Mouse (Mus musculus): ENCODE results near the gene Slc38a4. TPM values are rescaled to one million over a fixed set of nuclear protein-coding genes. Genes with fewer than 3 reads are reported as not detected.

Gene Slc38a4
- polyA plus RNA-seq, 1 experiment = 0.04 TPM

DNA sequence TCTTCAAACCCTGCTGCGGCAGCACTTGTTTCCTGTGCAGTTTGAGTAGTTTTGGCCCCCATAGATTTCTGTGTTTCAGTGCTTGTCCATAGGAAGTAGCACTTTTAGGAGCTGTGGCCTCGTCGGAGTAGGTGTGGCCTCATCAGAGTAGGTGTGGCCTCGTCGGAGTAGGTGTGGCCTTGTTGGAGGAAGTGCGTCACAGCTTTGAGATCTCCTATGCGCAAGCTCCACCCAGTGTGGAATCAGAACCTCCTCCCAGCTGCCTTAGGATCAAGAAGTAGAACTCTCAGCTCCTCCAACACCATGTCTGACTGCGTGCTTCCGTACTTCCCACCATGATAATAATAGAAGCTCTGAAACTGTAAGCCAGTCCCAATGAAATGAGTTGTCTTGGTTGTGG lies 83.8 kb downstream of the Slc38a4 start:
- Histone ChIP-seq H3K36me3 (ENCODE audit: control insufficient read depth, insufficient read depth) (no peaks in the 10 kb centered on the region), H3ac (ENCODE audit: control insufficient read depth, insufficient read length) (no peak overlapping the region), H3K79me2 (ENCODE audit: control insufficient read depth, insufficient read depth) (no peaks in the 10 kb centered on the region), H3K4me2 (ENCODE audit: low read depth) (no peak overlapping the region), H3K4me3 (no peak overlapping the region), H3K27me3 (ENCODE audit: control insufficient read depth, insufficient read depth, insufficient read length) (no peaks in the 10 kb centered on the region)
- TF ChIP-seq POLR2AphosphoS2 (IDR thresholded peaks at IDR 0.05; ENCODE audit: insufficient read length, low read depth) (no peak), TCF3 (IDR thresholded peaks at IDR 0.05; ENCODE audit: insufficient read length, low read depth) (no peak), POLR2A (IDR thresholded peaks at IDR 0.05; ENCODE audit: insufficient read length, low read depth) (no peak), MAX (IDR thresholded peaks at IDR 0.05; ENCODE audit: low read depth) (no peak), REST (IDR thresholded peaks at IDR 0.05; ENCODE audit: insufficient read depth, insufficient read length) (no peak), MYOD1 (IDR thresholded peaks at IDR 0.05; ENCODE audit: control insufficient read depth in 1 of 3, insufficient read length in 2 of 3, low read depth in 2 of 3) (no peak), SRF (IDR thresholded peaks at IDR 0.05; ENCODE audit: control insufficient read depth, insufficient read length, low read depth) (no peak), CEBPB (IDR thresholded peaks at IDR 0.05; ENCODE audit: insufficient read depth, poor library complexity, severe bottlenecking) (no peak)

DNA sequence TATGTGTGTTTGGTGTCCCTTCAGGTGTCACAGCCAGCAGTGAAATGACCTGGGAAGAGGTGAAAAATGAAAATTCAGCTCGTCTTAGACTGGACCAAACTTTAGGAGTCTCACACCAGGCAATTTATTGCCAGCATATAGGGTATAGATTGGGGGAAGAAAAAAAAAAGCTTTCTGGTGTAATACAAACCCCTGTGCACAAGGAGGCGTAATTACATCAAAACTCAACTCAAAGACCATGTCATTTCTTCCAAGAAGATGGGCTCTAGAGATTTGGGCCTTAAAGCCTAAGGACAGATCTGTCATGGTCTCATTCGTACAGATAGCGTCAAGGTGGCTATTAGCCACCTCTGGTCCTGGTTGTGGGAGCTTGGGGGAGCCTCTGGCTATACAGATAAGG lies 86.0 kb downstream of the Slc38a4 start:
- Histone ChIP-seq H3K4me3 (no peak overlapping the region), H3K36me3 (ENCODE audit: control insufficient read depth, insufficient read depth) (no peaks in the 10 kb centered on the region), H3ac (ENCODE audit: control insufficient read depth, insufficient read length) (no peak overlapping the region), H3K27me3 (ENCODE audit: control insufficient read depth, insufficient read depth, insufficient read length) (no peaks in the 10 kb centered on the region), H3K79me2 (ENCODE audit: control insufficient read depth, insufficient read depth) (no peaks in the 10 kb centered on the region), H3K4me2 (ENCODE audit: low read depth) (no peak overlapping the region)
- TF ChIP-seq POLR2AphosphoS2 (IDR thresholded peaks at IDR 0.05; ENCODE audit: insufficient read length, low read depth) = no peak
- no peak for TF ChIP-seq TCF12 (IDR thresholded peaks at IDR 0.05; ENCODE audit: insufficient read depth, poor library complexity, severe bottlenecking)
- no peak for TF ChIP-seq CEBPB (IDR thresholded peaks at IDR 0.05; ENCODE audit: insufficient read depth, poor library complexity, severe bottlenecking)
- no peak for TF ChIP-seq TCF3 (IDR thresholded peaks at IDR 0.05; ENCODE audit: insufficient read length, low read depth)
- no peak for TF ChIP-seq MAX (IDR thresholded peaks at IDR 0.05; ENCODE audit: low read depth)
- TF ChIP-seq USF1 (IDR thresholded peaks at IDR 0.05; ENCODE audit: low read depth) = no peak
- TF ChIP-seq SRF (IDR thresholded peaks at IDR 0.05; ENCODE audit: control insufficient read depth, insufficient read length, low read depth) = no peak
- TF ChIP-seq MYOD1 (IDR thresholded peaks at IDR 0.05; ENCODE audit: control insufficient read depth in 1 of 3, insufficient read length in 2 of 3, low read depth in 2 of 3) = no peak
- TF ChIP-seq E2F4 (IDR thresholded peaks at IDR 0.05; ENCODE audit: insufficient read depth) = no peak
- TF ChIP-seq REST (IDR thresholded peaks at IDR 0.05; ENCODE audit: insufficient read depth, insufficient read length) = no peak

DNA sequence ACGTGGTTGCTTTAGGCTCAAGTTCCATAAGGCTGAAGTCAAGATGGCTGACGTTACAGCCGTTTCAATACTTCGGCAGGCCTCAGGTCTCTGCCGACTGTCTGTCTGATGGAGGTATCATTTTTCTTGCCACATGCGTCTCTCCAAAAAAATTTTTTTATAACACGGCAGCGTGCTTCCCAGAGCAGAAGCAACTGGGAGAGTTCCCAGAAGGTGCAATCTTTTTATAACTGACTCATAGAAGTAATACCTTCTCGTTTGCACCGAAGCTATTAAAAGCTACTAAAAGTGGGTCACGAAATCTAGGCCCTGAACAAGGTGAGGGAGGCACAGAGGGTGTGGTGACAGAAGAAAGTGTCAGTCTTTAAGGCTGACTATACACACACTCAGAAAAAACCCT lies 87.0 kb downstream of the Slc38a4 start:
- Histone ChIP-seq H3K4me2 (ENCODE audit: low read depth) (no peak overlapping the region), H3K4me3 (no peak overlapping the region), H3K27me3 (ENCODE audit: control insufficient read depth, insufficient read depth, insufficient read length) (no peaks in the 10 kb centered on the region), H3K79me2 (ENCODE audit: control insufficient read depth, insufficient read depth) (no peaks in the 10 kb centered on the region), H3ac (ENCODE audit: control insufficient read depth, insufficient read length) (no peak overlapping the region), H3K36me3 (ENCODE audit: control insufficient read depth, insufficient read depth) (no peaks in the 10 kb centered on the region)
- no peak for TF ChIP-seq POLR2A (IDR thresholded peaks at IDR 0.05; ENCODE audit: insufficient read length, low read depth)
- TF ChIP-seq MYOG (IDR thresholded peaks at IDR 0.05; ENCODE audit: control insufficient read depth in 1 of 3, insufficient read depth in 1 of 3, insufficient read length in 2 of 3, low read depth in 2 of 3) = no peak
- TF ChIP-seq TCF12 (IDR thresholded peaks at IDR 0.05; ENCODE audit: insufficient read depth, poor library complexity, severe bottlenecking) = no peak
- no peak for TF ChIP-seq E2F4 (IDR thresholded peaks at IDR 0.05; ENCODE audit: insufficient read depth)
- TF ChIP-seq USF1 (IDR thresholded peaks at IDR 0.05; ENCODE audit: low read depth) = no peak
- TF ChIP-seq POLR2AphosphoS2 (IDR thresholded peaks at IDR 0.05; ENCODE audit: insufficient read length, low read depth) = no peak
- TF ChIP-seq CEBPB (IDR thresholded peaks at IDR 0.05; ENCODE audit: insufficient read depth, poor library complexity, severe bottlenecking) = no peak
- TF ChIP-seq TCF3 (IDR thresholded peaks at IDR 0.05; ENCODE audit: insufficient read length, low read depth) = no peak
- no peak for TF ChIP-seq SRF (IDR thresholded peaks at IDR 0.05; ENCODE audit: control insufficient read depth, insufficient read length, low read depth)
- TF ChIP-seq REST (IDR thresholded peaks at IDR 0.05; ENCODE audit: insufficient read depth, insufficient read length) = no peak
- no peak for TF ChIP-seq MYOD1 (IDR thresholded peaks at IDR 0.05; ENCODE audit: control insufficient read depth in 1 of 3, insufficient read length in 2 of 3, low read depth in 2 of 3)
- no peak for TF ChIP-seq MAX (IDR thresholded peaks at IDR 0.05; ENCODE audit: low read depth)

DNA sequence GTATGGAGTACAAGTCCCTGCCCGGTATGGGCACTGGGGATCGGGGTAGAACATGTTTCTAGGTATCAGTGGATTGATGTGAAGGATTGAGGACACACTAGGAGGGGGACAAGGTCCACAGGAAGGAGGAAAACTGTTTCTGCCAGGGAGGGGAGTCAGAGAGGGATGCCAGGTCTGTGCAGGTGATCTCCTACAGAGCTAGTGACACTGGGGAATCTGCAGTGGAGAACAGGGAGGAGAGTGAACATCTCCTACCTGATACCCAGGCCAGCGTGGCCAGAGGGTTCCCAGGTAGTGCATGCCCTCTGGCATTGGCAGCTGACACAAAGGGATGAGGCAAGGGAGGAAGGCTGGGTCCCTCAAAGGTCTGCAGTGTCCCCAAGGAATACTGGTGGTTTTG lies 89.4 kb downstream of the Slc38a4 start:
- Histone ChIP-seq H3ac (ENCODE audit: control insufficient read depth, insufficient read length) (no peak overlapping the region), H3K27me3 (ENCODE audit: control insufficient read depth, insufficient read depth, insufficient read length) (no peaks in the 10 kb centered on the region), H3K36me3 (ENCODE audit: control insufficient read depth, insufficient read depth) (no peaks in the 10 kb centered on the region), H3K4me2 (ENCODE audit: low read depth) (no peak overlapping the region), H3K79me2 (ENCODE audit: control insufficient read depth, insufficient read depth) (no peaks in the 10 kb centered on the region), H3K4me3 (no peak overlapping the region)
- no peak for TF ChIP-seq MYOD1 (IDR thresholded peaks at IDR 0.05; ENCODE audit: control insufficient read depth in 1 of 3, insufficient read length in 2 of 3, low read depth in 2 of 3)

DNA sequence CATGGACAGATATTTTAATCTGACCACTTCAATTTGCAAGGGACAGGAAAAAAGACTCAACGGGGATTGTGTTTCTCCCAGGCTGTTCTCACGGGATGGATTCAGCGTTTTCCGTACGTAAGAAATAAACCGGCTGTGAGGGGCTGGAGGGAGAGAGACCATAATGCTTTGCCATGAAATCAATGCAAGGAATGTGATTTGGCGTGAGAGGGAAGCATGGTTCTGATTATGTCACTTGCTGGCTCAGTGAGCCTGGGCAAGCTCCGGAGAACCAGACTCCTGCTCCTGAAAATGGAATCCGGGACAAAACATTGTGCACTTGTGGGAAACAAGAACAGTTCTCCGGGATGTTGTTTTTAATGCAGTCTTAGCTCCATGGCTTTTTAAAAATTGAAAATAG lies 92.0 kb downstream of the Slc38a4 start:
- no peak overlapping the region for H3K4me2 ChIP-seq (ENCODE audit: low read depth)
- no peaks in the 10 kb centered on the region for H3K27me3 ChIP-seq (ENCODE audit: control insufficient read depth, insufficient read depth, insufficient read length)
- H3ac ChIP-seq (ENCODE audit: control insufficient read depth, insufficient read length) = no peak overlapping the region
- H3K36me3 ChIP-seq (ENCODE audit: control insufficient read depth, insufficient read depth) = no peaks in the 10 kb centered on the region
- TF ChIP-seq E2F4 (IDR thresholded peaks at IDR 0.05; ENCODE audit: insufficient read depth) = no peak
- no peak for TF ChIP-seq CEBPB (IDR thresholded peaks at IDR 0.05; ENCODE audit: insufficient read depth, poor library complexity, severe bottlenecking)
- TF ChIP-seq USF1 (IDR thresholded peaks at IDR 0.05; ENCODE audit: low read depth) = no peak
- no peak for TF ChIP-seq TCF3 (IDR thresholded peaks at IDR 0.05; ENCODE audit: insufficient read length, low read depth)
- no peak for TF ChIP-seq POLR2A (IDR thresholded peaks at IDR 0.05; ENCODE audit: insufficient read length, low read depth)
- TF ChIP-seq MAX (IDR thresholded peaks at IDR 0.05; ENCODE audit: low read depth) = no peak
- no peak for TF ChIP-seq POLR2AphosphoS2 (IDR thresholded peaks at IDR 0.05; ENCODE audit: insufficient read length, low read depth)
- TF ChIP-seq MYOG (IDR thresholded peaks at IDR 0.05; ENCODE audit: control insufficient read depth in 1 of 3, insufficient read depth in 1 of 3, insufficient read length in 2 of 3, low read depth in 2 of 3) = no peak
- TF ChIP-seq SRF (IDR thresholded peaks at IDR 0.05; ENCODE audit: control insufficient read depth, insufficient read length, low read depth) = no peak
- no peak for TF ChIP-seq REST (IDR thresholded peaks at IDR 0.05; ENCODE audit: insufficient read depth, insufficient read length)
- TF ChIP-seq MYOD1 (IDR thresholded peaks at IDR 0.05; ENCODE audit: control insufficient read depth in 1 of 3, insufficient read length in 2 of 3, low read depth in 2 of 3) = no peak
- TF ChIP-seq TCF12 (IDR thresholded peaks at IDR 0.05; ENCODE audit: insufficient read depth, poor library complexity, severe bottlenecking) = no peak
- no peak overlapping the region for H3K4me3 ChIP-seq
- no peaks in the 10 kb centered on the region for H3K79me2 ChIP-seq (ENCODE audit: control insufficient read depth, insufficient read depth)

Data from myocyte (in vitro differentiated cells).